Mouse (Mus musculus): ENCODE data around the gene Tgm2. TPM values are rescaled to one million over a fixed set of nuclear protein-coding genes. Genes with fewer than 3 reads are reported as not detected.

The Tgm2 gene
- polyA plus RNA-seq, 1 experiment = 285 TPM

DNA sequence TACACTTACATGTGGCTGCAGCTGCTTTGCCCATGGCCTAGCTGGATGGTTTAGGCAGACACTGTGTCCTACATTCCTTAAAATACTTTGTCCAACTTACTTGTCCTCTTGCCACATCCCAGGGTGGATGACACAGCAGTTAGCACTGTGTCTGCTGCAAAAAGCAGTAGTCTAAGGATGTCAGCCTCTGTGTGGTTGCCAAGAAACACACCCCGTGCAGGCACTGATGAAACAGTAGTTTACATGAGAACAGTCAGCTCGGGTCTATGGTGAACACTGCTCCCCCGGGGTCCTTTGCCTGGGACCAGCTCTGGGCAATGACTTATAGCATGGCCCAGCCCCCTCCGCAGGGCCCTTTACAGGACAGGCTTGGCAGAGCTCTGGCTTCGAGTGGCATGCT, 52.9 kb downstream of the Tgm2 start:
- no peak overlapping the region for H3K4me3 ChIP-seq (replicated peaks; ENCODE audit: extremely low read depth, low read depth, low read length)
- DNase-seq = no peak
- 0 out of 2 replicates have a peak, but pooled peaks cover 2% of the 10 kb centered on the region for H3K4me1 ChIP-seq (ENCODE audit: control insufficient read depth, insufficient read depth, low read length)
- TF ChIP-seq POLR2A (IDR thresholded peaks at IDR 0.05; ENCODE audit: borderline replicate concordance, extremely low read depth, low read depth, low read length) = no peak
- TF ChIP-seq CTCF (IDR thresholded peaks at IDR 0.05; ENCODE audit: insufficient read depth, low read length) = no peak
- 55% methylated on average over 5 of the region's 5 CpGs for WGBS

DNA sequence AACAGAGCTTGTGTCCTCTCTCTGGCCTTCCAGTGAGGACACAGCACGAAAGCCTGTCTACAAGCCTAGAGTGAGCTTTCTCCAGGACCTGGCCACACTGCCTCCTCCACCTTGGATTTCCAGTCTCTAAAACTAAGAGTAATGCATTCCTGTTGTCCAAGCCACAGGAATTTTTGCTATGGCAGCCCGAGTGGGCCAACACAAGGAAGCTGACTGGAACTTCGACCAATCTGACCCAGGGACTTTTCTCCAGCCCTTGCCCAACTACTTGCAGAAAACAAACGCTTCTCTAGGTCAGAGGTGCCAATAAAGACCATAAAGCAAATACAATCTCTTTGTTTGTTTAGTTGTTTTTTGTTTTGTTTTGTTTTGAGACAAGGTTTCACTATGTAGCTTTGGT, 56.1 kb downstream of the Tgm2 start:
- DNase-seq = no peak
- no peak for TF ChIP-seq CTCF (IDR thresholded peaks at IDR 0.05; ENCODE audit: insufficient read depth, low read length)
- no peak for TF ChIP-seq POLR2A (IDR thresholded peaks at IDR 0.05; ENCODE audit: borderline replicate concordance, extremely low read depth, low read depth, low read length)
- Histone ChIP-seq H3K4me1 (ENCODE audit: control insufficient read depth, insufficient read depth, low read length) (0 out of 2 replicates have a peak, but pooled peaks cover 2% of the 10 kb centered on the region), H3K4me3 (replicated peaks; ENCODE audit: extremely low read depth, low read depth, low read length) (no peak overlapping the region)
- WGBS = 63% methylated on average over 4 of the region's 4 CpGs

DNA sequence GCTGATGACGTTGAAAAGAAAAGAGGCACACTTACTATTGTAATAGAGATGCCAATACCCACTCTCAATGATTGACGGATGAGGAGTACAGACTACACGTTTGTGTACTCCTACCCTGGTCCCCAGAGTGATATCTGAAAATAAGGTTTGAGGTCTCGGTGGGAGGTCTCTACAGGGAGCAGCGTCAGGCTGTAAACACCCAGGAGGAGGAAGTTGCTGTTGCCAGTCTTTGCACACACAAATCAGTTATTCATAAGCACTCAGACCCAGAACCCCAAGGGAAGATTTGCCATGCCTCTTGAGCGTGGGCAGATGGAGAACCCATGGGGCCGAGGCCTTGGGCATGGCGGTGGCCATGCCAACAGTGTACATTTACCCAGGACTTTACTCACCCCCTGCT, 61.8 kb downstream of the Tgm2 start:
- no peak for DNase-seq
- WGBS = 67% methylated on average over 8 of the region's 8 CpGs
- Histone ChIP-seq H3K4me1 (ENCODE audit: control insufficient read depth, insufficient read depth, low read length) (peaks cover 4% of the 10 kb centered on the region), H3K4me3 (replicated peaks; ENCODE audit: extremely low read depth, low read depth, low read length) (no peak overlapping the region)
- TF ChIP-seq CTCF (IDR thresholded peaks at IDR 0.05; ENCODE audit: insufficient read depth, low read length) = no peak
- TF ChIP-seq POLR2A (IDR thresholded peaks at IDR 0.05; ENCODE audit: borderline replicate concordance, extremely low read depth, low read depth, low read length) = no peak

DNA sequence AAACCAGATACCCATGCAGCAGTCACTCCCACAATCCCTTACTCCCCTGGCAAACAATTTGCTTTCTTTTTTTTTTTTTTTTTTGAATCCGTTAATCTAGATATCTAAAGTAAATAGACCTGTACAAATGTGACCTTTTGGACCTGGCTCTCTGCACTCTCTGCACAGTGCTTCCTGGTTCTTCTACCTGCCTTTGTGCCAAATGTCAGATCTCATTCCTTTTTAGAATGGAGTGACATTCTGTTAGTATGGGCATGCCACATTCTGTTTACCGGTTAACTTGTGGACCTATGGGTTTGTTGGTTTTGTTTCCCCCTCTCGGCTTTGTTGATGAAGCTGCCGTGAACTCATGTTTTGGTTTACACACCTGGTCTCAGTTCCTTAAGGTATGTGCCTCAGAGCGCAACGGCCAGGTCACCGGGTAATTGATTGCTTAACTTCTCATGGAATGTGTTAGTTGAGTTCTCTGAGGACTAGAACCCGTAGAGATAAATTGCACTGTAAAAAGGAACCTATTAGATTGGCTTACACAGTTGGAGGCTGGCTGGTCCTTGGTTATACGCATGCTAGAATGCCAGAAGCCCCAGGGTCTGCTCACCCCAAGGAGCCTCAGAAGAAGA, 65.5 kb downstream of the Tgm2 start:
- Histone ChIP-seq H3K4me1 (ENCODE audit: control insufficient read depth, insufficient read depth, low read length) (peaks cover 4% of the 10 kb centered on the region), H3K4me3 (replicated peaks; ENCODE audit: extremely low read depth, low read depth, low read length) (no peak overlapping the region)
- 57% methylated on average over 9 of the region's 9 CpGs for WGBS
- TF ChIP-seq CTCF (IDR thresholded peaks at IDR 0.05; ENCODE audit: insufficient read depth, low read length) = no peak
- TF ChIP-seq POLR2A (IDR thresholded peaks at IDR 0.05; ENCODE audit: borderline replicate concordance, extremely low read depth, low read depth, low read length) = no peak
- no peak for DNase-seq

DNA sequence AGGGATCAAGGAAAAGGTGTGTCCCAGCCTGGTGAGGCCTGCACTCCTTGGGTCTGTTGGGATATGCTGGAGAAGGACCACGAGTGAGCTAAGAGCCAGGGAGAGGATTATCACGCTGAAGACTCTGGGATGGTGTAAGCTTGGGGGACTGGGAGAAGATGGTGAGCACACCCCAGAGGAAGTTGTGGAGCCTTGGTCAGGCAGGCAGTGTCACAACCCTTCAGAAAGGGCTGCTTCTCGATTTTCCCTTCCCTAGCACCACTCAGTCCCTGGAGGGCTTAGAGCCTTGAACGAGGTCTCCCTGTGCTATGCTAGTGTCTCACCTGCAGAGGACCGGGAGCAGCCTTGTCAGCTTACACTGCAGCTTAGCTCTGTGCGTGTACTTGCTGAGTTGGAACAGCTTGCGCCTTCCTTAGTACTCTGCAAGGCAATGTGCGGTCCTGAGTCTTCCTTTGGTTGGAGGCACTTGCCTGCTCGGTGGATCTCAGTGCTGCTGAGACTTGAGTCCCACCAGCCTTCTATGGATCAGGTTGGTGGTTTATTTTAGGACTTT, 66.3 kb downstream of the Tgm2 start:
- no peak for TF ChIP-seq POLR2A (IDR thresholded peaks at IDR 0.05; ENCODE audit: borderline replicate concordance, extremely low read depth, low read depth, low read length)
- TF ChIP-seq CTCF (IDR thresholded peaks at IDR 0.05; ENCODE audit: insufficient read depth, low read length) = no peak; the same call in 1 of the 2 replicates
- H3K4me1 ChIP-seq (ENCODE audit: control insufficient read depth, insufficient read depth, low read length) = peaks cover 4% of the 10 kb centered on the region
- H3K4me3 ChIP-seq (replicated peaks; ENCODE audit: extremely low read depth, low read depth, low read length) = no peak overlapping the region
- DNase-seq = no peak
- 56% methylated on average over 9 of the region's 9 CpGs for WGBS

DNA sequence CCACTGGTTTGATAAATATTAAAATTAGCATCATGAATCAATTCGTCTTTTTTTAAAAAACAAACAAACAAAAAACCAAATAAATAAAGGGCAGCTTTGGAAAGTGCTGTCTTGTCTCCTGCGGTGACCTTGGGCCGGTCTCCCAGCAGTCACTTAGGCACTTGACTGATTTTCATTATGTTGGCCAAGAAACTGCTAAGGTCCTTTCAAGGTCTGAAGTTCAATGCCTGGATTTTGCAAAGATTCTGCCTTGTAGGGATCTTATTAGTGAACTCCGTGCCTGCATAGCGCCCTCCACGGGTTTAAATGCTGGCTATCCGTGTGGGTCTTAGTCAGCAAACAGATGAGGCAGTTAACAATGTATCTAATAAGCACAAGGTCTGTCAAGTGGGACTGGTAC, 67.3 kb downstream of the Tgm2 start:
- H3K4me3 ChIP-seq (replicated peaks; ENCODE audit: extremely low read depth, low read depth, low read length) = no peak overlapping the region
- WGBS = 82% methylated on average over 7 of the region's 7 CpGs
- DNase-seq = no peak
- TF ChIP-seq CTCF (IDR thresholded peaks at IDR 0.05; ENCODE audit: insufficient read depth, low read length) = no peak
- TF ChIP-seq POLR2A (IDR thresholded peaks at IDR 0.05; ENCODE audit: borderline replicate concordance, extremely low read depth, low read depth, low read length) = no peak
- H3K4me1 ChIP-seq (ENCODE audit: control insufficient read depth, insufficient read depth, low read length) = peaks cover 4% of the 10 kb centered on the region

DNA sequence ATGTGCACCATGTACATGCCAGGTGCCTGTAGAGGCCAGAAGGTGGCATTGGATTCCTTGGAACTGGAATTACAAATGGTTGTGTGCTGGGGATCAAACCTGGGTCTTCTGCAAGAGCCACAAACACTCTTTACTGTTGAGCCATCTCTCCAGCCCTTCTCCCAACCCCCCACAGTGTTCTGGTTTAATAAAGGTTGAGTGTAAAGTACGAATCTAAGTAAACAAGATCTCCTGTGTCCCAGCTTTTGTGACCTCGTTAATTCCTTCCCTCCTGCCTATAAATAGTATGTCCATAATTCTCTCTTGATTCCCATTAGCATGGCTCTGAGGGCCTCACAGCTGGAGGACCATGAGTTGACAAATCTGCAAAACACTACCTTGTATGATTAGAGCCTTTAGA, 68.3 kb downstream of the Tgm2 start:
- H3K4me3 ChIP-seq (replicated peaks; ENCODE audit: extremely low read depth, low read depth, low read length) = no peak overlapping the region
- TF ChIP-seq POLR2A (IDR thresholded peaks at IDR 0.05; ENCODE audit: borderline replicate concordance, extremely low read depth, low read depth, low read length) = no peak
- TF ChIP-seq CTCF (IDR thresholded peaks at IDR 0.05; ENCODE audit: insufficient read depth, low read length) = no peak
- WGBS = 62% methylated on average over 2 of the region's 2 CpGs
- DNase-seq = no peak
- H3K4me1 ChIP-seq (ENCODE audit: control insufficient read depth, insufficient read depth, low read length) = peaks cover 4% of the 10 kb centered on the region

DNA sequence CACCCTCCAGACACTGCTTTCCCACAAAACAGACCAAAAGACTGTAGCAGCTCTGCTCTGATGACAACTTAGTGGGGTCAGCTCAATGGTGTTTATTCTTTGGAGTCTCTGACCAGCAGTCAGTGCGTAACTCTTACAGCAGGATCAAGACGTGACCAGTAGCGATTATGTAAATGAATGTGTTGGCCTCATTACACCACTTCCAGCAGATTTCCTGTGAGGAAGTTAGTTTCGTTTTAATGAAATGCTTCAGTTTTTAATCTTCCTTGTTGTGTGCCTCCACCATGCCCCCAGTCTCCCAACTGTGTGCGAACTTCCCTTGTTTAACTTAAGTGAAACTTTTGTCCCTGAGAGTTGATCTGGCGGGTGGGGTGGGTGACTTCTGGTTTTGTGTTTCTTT, 69.5 kb downstream of the Tgm2 start:
- no peak overlapping the region for H3K4me3 ChIP-seq (replicated peaks; ENCODE audit: extremely low read depth, low read depth, low read length)
- DNase-seq = no peak
- TF ChIP-seq CTCF (IDR thresholded peaks at IDR 0.05; ENCODE audit: insufficient read depth, low read length) (no peak), POLR2A (IDR thresholded peaks at IDR 0.05; ENCODE audit: borderline replicate concordance, extremely low read depth, low read depth, low read length) (no peak)
- 58% methylated on average over 6 of the region's 6 CpGs for WGBS
- H3K4me1 ChIP-seq (ENCODE audit: control insufficient read depth, insufficient read depth, low read length) = peaks cover 4% of the 10 kb centered on the region

DNA sequence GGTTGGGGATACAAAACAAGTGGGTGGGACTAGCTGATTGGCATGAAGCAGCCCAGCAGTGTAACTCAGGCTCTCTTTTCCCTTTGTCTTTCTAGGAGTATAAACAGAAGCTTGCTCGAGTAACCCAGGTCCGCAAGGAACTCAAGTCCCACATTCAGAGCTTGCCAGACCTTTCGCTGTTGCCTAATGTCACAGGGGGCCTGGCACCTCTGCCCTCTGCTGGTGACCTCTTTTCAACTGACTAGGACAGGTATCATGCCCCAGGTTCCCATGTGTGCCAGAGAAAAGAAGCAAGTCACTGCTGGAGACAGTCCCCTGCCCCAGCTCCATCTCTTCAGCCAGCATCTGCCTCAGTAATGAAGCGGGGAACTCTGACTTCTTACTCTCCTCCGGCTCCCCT, 71.4 kb downstream of the Tgm2 start:
- no peak for DNase-seq
- no peak for TF ChIP-seq CTCF (IDR thresholded peaks at IDR 0.05; ENCODE audit: insufficient read depth, low read length)
- TF ChIP-seq POLR2A (IDR thresholded peaks at IDR 0.05; ENCODE audit: borderline replicate concordance, extremely low read depth, low read depth, low read length) = no peak
- WGBS = 84% methylated on average over 5 of the region's 5 CpGs
- Histone ChIP-seq H3K4me3 (replicated peaks; ENCODE audit: extremely low read depth, low read depth, low read length) (no peak overlapping the region), H3K4me1 (ENCODE audit: control insufficient read depth, insufficient read depth, low read length) (peaks cover under 1% of the 10 kb centered on the region; the same call in 1 of the 2 replicates)

DNA sequence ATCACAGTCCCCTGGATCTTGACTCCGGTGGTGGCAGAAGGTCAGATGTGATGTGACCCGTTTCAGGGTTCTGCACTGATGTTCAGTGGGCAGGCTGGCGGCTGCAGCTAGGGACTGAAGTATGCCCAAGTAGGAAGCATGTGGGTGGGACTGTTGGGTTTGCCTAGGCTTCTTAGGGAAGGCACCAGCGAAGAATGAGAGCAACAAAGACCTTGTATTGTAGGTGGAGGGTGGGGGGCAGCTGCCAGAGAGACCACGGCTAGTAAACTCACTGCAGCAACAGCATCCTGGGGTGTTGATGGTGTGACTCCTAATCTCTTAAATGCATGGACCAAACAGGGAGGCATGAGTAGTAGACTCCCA, 74.6 kb downstream of the Tgm2 start:
- H3K4me3 ChIP-seq (replicated peaks; ENCODE audit: extremely low read depth, low read depth, low read length) = no peak overlapping the region
- TF ChIP-seq POLR2A (IDR thresholded peaks at IDR 0.05; ENCODE audit: borderline replicate concordance, extremely low read depth, low read depth, low read length) = no peak
- TF ChIP-seq CTCF (IDR thresholded peaks at IDR 0.05; ENCODE audit: insufficient read depth, low read length) = no peak
- 74% methylated on average over 5 of the region's 5 CpGs for WGBS
- no peaks in the 10 kb centered on the region; the same call in 1 of the 2 replicates for H3K4me1 ChIP-seq (ENCODE audit: control insufficient read depth, insufficient read depth, low read length)
- DNase-seq = no peak

Measured in lung, adult 2 months (tissue).